Mouse (Mus musculus): Measurements from ENCODE around the gene Dlst. TPM values are rescaled to one million over a fixed set of nuclear protein-coding genes. Genes with fewer than 3 reads are reported as not detected.
"Not testable (repeated sequence)": the region's sequence is repeated elsewhere in the genome, so short reads cannot be mapped to it uniquely, and the experiment has no call there.

Dlst gene
- total and polyA plus RNA-seq, 2 experiments from 2014 or later, result 92.8 to 121 TPM

- H3K4me1 ChIP-seq (ENCODE audit: insufficient read depth), result no peaks in the 10 kb centered on the region
- no peaks in the 10 kb centered on the region for H3K9me3 ChIP-seq (ENCODE audit: low read length)
- peaks cover 69% of the 10 kb centered on the region for H3K36me3 ChIP-seq (ENCODE audit: insufficient read depth)
- no peak overlapping the region for H3K27ac ChIP-seq (ENCODE audit: low read depth, low read length)
- no peak overlapping the region for H3K4me2 ChIP-seq (ENCODE audit: low read depth)
- ATAC-seq, result no peak
- 53% methylated on average over 18 of the region's 18 CpGs for WGBS
- TF ChIP-seq CTCF (IDR thresholded peaks at IDR 0.05; ENCODE audit: low read depth), result no peak
- H3K9ac ChIP-seq, result no peak overlapping the region
- DNase-seq, result no peak
- H3K27me3 ChIP-seq (ENCODE audit: insufficient read depth, low read length), result no peaks in the 10 kb centered on the region
- no peak overlapping the region for H3K4me3 ChIP-seq (ENCODE audit: low read depth, low read length)
Measured at GRCm38 (mm10) chr12:85140036-85140701, 29.5 kb downstream of the Dlst start.

DNA sequence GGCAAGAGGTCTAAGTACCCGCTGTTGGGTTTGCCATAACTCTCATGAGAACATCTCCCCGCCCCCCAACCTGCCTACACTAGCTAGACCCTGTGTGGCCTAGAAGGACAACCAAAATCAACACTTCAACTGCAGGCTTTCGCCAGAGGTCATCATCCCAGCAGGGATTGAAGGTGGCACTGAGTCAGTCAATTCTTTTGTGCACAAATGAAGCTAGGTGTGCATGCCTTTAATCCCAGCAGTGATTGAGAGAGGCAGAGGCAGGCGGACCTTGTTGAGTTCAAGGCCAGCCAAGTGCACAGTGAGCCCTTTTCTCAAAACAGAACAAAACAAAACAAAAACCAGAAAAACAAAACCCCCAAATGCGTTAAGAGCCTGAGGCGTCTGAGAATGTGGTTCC, 30.5 kb downstream of the Dlst start:
- DNase-seq (no peak), ATAC-seq (no peak)
- no peak for TF ChIP-seq CTCF (IDR thresholded peaks at IDR 0.05; ENCODE audit: low read depth)
- WGBS, result 78% methylated on average over 6 of the region's 6 CpGs
- H3K36me3 ChIP-seq (ENCODE audit: insufficient read depth), result peaks cover 60% of the 10 kb centered on the region
- H3K27ac ChIP-seq (ENCODE audit: low read depth, low read length), result no peak overlapping the region
- H3K4me1 ChIP-seq (ENCODE audit: insufficient read depth), result no peaks in the 10 kb centered on the region
- no peak overlapping the region for H3K4me2 ChIP-seq (ENCODE audit: low read depth)
- no peak overlapping the region for H3K9ac ChIP-seq
- H3K4me3 ChIP-seq (ENCODE audit: low read depth, low read length), result no peak overlapping the region
- H3K27me3 ChIP-seq (ENCODE audit: insufficient read depth, low read length), result no peaks in the 10 kb centered on the region
- H3K9me3 ChIP-seq (ENCODE audit: low read length), result no peaks in the 10 kb centered on the region

DNA sequence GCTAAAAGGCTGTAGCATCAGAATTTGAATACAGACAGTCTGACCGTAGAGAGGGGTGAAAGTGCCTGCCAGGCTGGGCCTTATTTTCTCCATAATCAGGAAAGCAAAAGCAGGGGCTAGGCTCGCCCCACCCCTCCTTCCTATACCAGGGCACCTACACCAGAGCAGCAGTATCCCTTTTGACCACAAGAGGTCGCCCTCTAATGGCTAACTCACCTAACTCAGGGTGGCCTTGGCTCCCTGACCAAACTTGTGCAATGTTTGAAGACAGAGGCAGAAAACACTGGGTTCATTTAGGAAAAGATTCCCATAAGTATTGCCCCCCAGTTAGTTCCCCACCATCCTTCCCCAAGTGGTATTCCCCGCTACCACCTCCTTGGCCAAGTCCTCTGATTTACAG, 32.2 kb downstream of the Dlst start:
- WGBS, result 12% methylated on average over 4 of the region's 4 CpGs

DNA sequence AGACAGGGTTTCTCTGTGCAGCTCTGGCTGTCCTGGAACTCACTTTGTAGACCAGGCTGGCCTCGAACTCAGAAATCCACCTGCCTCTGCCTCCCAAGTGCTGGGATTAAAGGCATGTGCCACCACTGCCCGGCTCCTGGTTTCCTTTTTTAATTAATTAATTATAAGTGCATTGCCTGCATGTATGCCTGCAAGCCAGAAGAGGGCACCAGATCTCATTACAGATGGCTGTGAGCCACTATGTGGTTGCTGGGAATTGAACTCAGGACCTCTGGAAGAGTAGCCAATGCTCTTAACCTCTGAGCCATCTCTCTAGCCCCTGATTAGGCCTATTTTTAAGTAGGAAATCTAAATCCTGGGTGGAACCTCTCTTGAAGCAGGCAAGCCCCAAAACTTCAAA, 33.6 kb downstream of the Dlst start:
- not testable (repeated sequence) for DNase-seq; H3K27ac ChIP-seq (ENCODE audit: low read depth, low read length); H3K4me3 ChIP-seq (ENCODE audit: low read depth, low read length); ATAC-seq; H3K4me2 ChIP-seq (ENCODE audit: low read depth); H3K9ac ChIP-seq; H3K4me1 ChIP-seq (ENCODE audit: insufficient read depth); H3K9me3 ChIP-seq (ENCODE audit: low read length); H3K27me3 ChIP-seq (ENCODE audit: insufficient read depth, low read length)
- peak; percentile 44 for TF ChIP-seq CTCF (IDR thresholded peaks at IDR 0.05; ENCODE audit: low read depth)
- 60% methylated on average over 2 of the region's 2 CpGs for WGBS
- peaks cover 42% of the 10 kb centered on the region for H3K36me3 ChIP-seq (ENCODE audit: insufficient read depth)

More for the DNA sequence above, 32.2 kb downstream of the Dlst start:
- Histone ChIP-seq H3K4me2 (ENCODE audit: low read depth) (no peak overlapping the region), H3K4me1 (ENCODE audit: insufficient read depth) (no peaks in the 10 kb centered on the region), H3K9ac (no peak overlapping the region), H3K4me3 (ENCODE audit: low read depth, low read length) (no peak overlapping the region), H3K27me3 (ENCODE audit: insufficient read depth, low read length) (no peaks in the 10 kb centered on the region), H3K27ac (ENCODE audit: low read depth, low read length) (no peak overlapping the region), H3K9me3 (ENCODE audit: low read length) (no peaks in the 10 kb centered on the region), H3K36me3 (ENCODE audit: insufficient read depth) (peaks cover 56% of the 10 kb centered on the region)
- peak; percentile 97 for TF ChIP-seq CTCF (IDR thresholded peaks at IDR 0.05; ENCODE audit: low read depth)
- ATAC-seq (peak; percentile 79), DNase-seq (peak; percentile 87)

GRCm38 (mm10) chr12:85144821-85145220, 34.2 kb downstream of the Dlst start:
- Histone ChIP-seq H3K4me1 (ENCODE audit: insufficient read depth) (no peaks in the 10 kb centered on the region), H3K36me3 (ENCODE audit: insufficient read depth) (peaks cover 37% of the 10 kb centered on the region), H3K27me3 (ENCODE audit: insufficient read depth, low read length) (no peaks in the 10 kb centered on the region), H3K4me2 (ENCODE audit: low read depth) (no peak overlapping the region), H3K9ac (no peak overlapping the region), H3K27ac (ENCODE audit: low read depth, low read length) (no peak overlapping the region), H3K4me3 (ENCODE audit: low read depth, low read length) (no peak overlapping the region), H3K9me3 (ENCODE audit: low read length) (no peaks in the 10 kb centered on the region)
- ATAC-seq, result no peak
- 91% methylated on average over 4 of the region's 4 CpGs for WGBS
- TF ChIP-seq CTCF (IDR thresholded peaks at IDR 0.05; ENCODE audit: low read depth), result no peak
- no peak for DNase-seq

GRCm38 (mm10) chr12:85145630-85146029, 35.0 kb downstream of the Dlst start:
- 51% methylated on average over 9 of the region's 9 CpGs for WGBS
- ATAC-seq (0 out of 2 replicates have a peak, but pooled peaks have one; percentile 21), DNase-seq (no peak)
- no peak for TF ChIP-seq CTCF (IDR thresholded peaks at IDR 0.05; ENCODE audit: low read depth)
- Histone ChIP-seq H3K27ac (ENCODE audit: low read depth, low read length) (no peak overlapping the region), H3K9me3 (ENCODE audit: low read length) (no peaks in the 10 kb centered on the region), H3K9ac (no peak overlapping the region), H3K27me3 (ENCODE audit: insufficient read depth, low read length) (no peaks in the 10 kb centered on the region), H3K36me3 (ENCODE audit: insufficient read depth) (peaks cover 29% of the 10 kb centered on the region), H3K4me2 (ENCODE audit: low read depth) (no peak overlapping the region), H3K4me3 (ENCODE audit: low read depth, low read length) (no peak overlapping the region), H3K4me1 (ENCODE audit: insufficient read depth) (peaks cover 6% of the 10 kb centered on the region; the same call in 1 of the 2 replicates)

DNA sequence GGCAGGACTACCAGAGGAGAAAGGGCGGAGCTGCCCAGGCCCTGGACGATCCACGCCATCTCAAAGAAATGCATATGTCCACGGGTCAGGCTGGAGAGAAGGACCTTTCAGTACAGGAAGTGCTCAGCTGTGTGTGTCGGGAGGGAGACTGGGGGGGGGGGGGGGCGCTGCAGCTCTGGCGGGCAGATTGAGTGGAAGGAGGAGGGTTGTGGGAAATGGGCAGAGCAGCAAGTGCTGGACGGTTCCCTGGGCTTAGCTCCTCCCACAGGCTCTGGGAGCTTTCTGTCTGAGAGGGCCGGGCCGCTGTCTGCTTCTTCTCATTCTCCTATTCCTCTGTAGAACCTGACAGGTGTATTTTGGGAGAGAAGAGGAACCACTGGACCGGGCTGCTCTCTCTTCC, 35.7 kb downstream of the Dlst start:
- no peak for TF ChIP-seq CTCF (IDR thresholded peaks at IDR 0.05; ENCODE audit: low read depth)
- Histone ChIP-seq H3K27ac (ENCODE audit: low read depth, low read length) (no peak overlapping the region), H3K4me2 (ENCODE audit: low read depth) (no peak overlapping the region), H3K36me3 (ENCODE audit: insufficient read depth) (peaks cover 24% of the 10 kb centered on the region), H3K9me3 (ENCODE audit: low read length) (no peaks in the 10 kb centered on the region), H3K4me3 (ENCODE audit: low read depth, low read length) (no peak overlapping the region), H3K4me1 (ENCODE audit: insufficient read depth) (peaks cover 7% of the 10 kb centered on the region; the same call in 1 of the 2 replicates), H3K27me3 (ENCODE audit: insufficient read depth, low read length) (no peaks in the 10 kb centered on the region), H3K9ac (no peak overlapping the region)
- DNase-seq (no peak), ATAC-seq (no peak)
- WGBS, result 31% methylated on average over 10 of the region's 11 CpGs
